Mouse (Mus musculus) hindbrain, embryonic 15.5 days (tissue): ENCODE data around the gene Lrsam1. TPM values are rescaled to one million over a fixed set of nuclear protein-coding genes. Genes with fewer than 3 reads are reported as not detected.

Experiments used
- ATAC-seq: fragments of 200-750 bp; cut with Nextera tagmentation; 2 replicates; pipeline ENCODE4 v1.8.0; 2017; ENCODE audit warnings: low read depth, moderate number of reproducible peaks, moderate TSS enrichment; ENCODE audit not compliant: low FRiP score
- H3K27ac ChIP-seq: fragments of 300-500 bp; sonication (generic); replicated peaks from 2 replicates; pipeline ENCODE4 v1.5.1; 2015; ENCODE audit warnings: mild to moderate bottlenecking, inconsistent platforms
- H3K27me3 ChIP-seq: fragments of 300-500 bp; sonication (generic); 2 replicates; pipeline ENCODE4 v1.6.1; 2015; ENCODE audit warnings: control low read depth, inconsistent platforms
- H3K36me3 ChIP-seq: fragments of 300-500 bp; sonication (generic); 2 replicates; pipeline ENCODE4 v1.6.1; 2015; ENCODE audit warnings: control low read depth, inconsistent platforms
- H3K4me1 ChIP-seq: fragments of 300-500 bp; sonication (generic); replicated peaks from 2 replicates; pipeline ENCODE4 v1.6.1; 2015; ENCODE audit warnings: control low read depth, inconsistent platforms
- H3K4me2 ChIP-seq: fragments of 300-500 bp; sonication (generic); 2 replicates; pipeline ENCODE4 v1.6.1; 2015; ENCODE audit warnings: moderate library complexity, mild to moderate bottlenecking, inconsistent platforms
- H3K4me3 ChIP-seq: fragments of 300-500 bp; sonication (generic); 2 replicates; pipeline ENCODE4 v1.5.1; 2015; ENCODE audit warnings: mild to moderate bottlenecking, inconsistent platforms
- H3K9ac ChIP-seq: fragments of 300-500 bp; sonication (generic); 2 replicates; pipeline ENCODE4 v1.6.1; 2015; ENCODE audit warnings: inconsistent platforms
- H3K9me3 ChIP-seq: fragments of 300-500 bp; sonication (generic); 2 replicates; pipeline ENCODE4 v1.6.1; 2016; ENCODE audit warnings: control low read depth, inconsistent platforms
- WGBS: fragments of 180-500 bp; shearing (Covaris S2); methylation state at CpG from one replicate; pipeline ENCODE4 v1.1.7; 2015; 5-methylcytosine and 5-hydroxymethylcytosine counted together
- polyA plus RNA-seq: library from polyadenylated mRNA; unstranded; fragments of >200 nt; fragmentation: Nextera tagmentation; extraction: Ambion mirVana; gene quantifications from 2 replicates; pipeline ENCODE4 v1.2.1, GENCODE M21; 2015

Lrsam1 gene
- polyA plus RNA-seq, 1 experiment from 2014 or later: 25.2 TPM

DNA sequence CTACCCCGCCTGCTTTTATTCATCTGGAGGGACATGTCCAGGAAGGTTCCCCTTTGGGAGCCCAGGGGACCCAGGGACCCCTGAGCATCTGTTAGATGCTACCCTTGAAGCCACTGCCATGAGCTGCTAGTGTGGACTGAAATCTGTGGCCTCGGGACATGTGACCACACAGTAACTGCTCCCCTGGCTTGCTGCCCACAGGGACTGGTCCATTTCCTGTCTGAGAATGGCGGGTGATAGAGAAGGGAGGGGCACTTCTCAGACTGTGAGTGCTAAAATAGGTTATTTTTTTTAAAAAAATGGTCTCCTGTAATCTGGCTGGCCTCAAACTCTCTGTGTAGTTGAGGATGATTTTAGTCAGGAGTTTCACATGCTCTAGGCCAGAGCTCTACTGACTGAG lies 79.7 kb downstream of the Lrsam1 start:
- 45% methylated on average over 3 of the region's 3 CpGs for WGBS
- ATAC-seq: no peak
- Histone ChIP-seq H3K27me3 (no peaks in the 10 kb centered on the region), H3K4me3 (no peak overlapping the region), H3K27ac (peak overlapping the region; percentile 60), H3K9ac (no peak overlapping the region), H3K9me3 (no peaks in the 10 kb centered on the region), H3K4me1 (peaks cover 65% of the 10 kb centered on the region), H3K4me2 (no peak overlapping the region), H3K36me3 (no peaks in the 10 kb centered on the region)

DNA sequence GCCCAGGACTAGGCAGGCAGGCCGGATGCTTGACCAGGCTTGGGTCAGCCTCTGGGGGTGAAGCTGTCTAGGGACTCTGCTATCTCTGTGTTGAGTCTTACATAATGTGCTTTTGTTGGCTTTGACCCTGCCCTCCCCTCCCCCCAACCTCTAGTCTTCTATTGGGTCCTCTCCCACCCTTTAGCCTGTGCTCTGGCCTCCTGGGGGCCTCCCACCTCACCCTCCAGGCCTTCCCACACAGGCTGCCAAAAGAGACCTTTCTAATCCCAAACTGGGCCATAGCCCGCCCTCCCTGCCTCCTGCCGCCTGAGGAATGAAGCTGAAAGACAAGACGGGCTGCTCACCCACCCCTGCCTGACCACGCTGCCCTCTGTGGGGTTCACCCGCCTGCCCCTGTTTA lies 80.4 kb downstream of the Lrsam1 start:
- H3K27me3 ChIP-seq: no peaks in the 10 kb centered on the region
- peaks cover 67% of the 10 kb centered on the region for H3K4me1 ChIP-seq
- 33% methylated on average over 6 of the region's 6 CpGs for WGBS
- H3K9me3 ChIP-seq: no peaks in the 10 kb centered on the region
- 0 out of 2 replicates have a peak overlapping the region, but pooled peaks have one; percentile 6 for H3K9ac ChIP-seq
- H3K36me3 ChIP-seq: no peaks in the 10 kb centered on the region
- H3K4me2 ChIP-seq: 0 out of 2 replicates have a peak overlapping the region, but pooled peaks have one; percentile 6
- no peak overlapping the region for H3K4me3 ChIP-seq
- peak overlapping the region; percentile 60 for H3K27ac ChIP-seq
- ATAC-seq: no peak

DNA sequence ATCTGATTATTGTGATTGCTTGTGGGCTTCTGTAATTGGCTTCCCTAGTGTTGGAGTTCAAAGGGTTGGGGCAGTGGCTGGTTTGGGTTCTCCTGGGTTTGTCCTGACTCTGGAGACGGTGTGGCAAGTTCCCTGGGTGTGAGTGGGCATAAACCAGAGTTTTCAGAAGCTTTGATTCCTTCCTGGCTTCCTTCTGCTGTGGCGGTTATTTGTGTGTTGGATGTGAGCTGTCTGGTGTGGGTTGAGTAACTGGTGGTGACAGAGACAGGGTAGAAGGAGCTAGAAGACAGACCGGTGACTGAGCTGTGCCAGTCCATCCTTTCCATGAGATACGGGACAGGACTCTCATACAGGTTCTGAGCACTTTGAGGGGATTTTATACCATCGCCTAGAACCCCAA lies 81.8 kb downstream of the Lrsam1 start:
- H3K4me1 ChIP-seq: peaks cover 73% of the 10 kb centered on the region
- no peaks in the 10 kb centered on the region for H3K27me3 ChIP-seq
- ATAC-seq: no peak
- no peak overlapping the region for H3K27ac ChIP-seq
- H3K36me3 ChIP-seq: no peaks in the 10 kb centered on the region
- no peaks in the 10 kb centered on the region for H3K9me3 ChIP-seq
- H3K4me2 ChIP-seq: peak overlapping the region; percentile 93
- WGBS: 90% methylated on average over 5 of the region's 5 CpGs
- no peak overlapping the region for H3K4me3 ChIP-seq
- H3K9ac ChIP-seq: no peak overlapping the region

DNA sequence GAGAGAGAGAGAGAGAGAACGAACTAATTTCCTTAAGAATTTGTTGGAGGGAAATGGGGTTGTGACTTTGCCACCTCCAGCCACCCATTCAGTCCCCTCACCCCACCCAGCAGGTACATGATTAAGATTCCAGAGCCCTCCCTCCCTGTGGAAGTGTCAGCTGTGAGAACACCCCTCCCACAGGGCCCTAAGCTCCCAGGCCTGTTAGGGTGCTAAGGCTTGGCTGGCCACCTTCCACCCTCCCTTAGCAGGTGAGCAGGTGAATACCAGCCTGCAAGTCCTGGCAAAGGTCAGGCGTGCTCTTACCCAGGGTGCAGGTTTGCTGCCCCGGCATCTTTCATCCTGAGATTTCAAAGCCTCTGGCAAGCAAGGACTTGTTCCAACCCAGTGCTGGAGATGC lies 83.0 kb downstream of the Lrsam1 start:
- WGBS: 72% methylated on average over 3 of the region's 3 CpGs
- Histone ChIP-seq H3K4me1 (peaks cover 79% of the 10 kb centered on the region), H3K4me3 (peak overlapping the region; percentile 74), H3K4me2 (peak overlapping the region; percentile 93), H3K36me3 (no peaks in the 10 kb centered on the region), H3K27me3 (no peaks in the 10 kb centered on the region), H3K9ac (no peak overlapping the region), H3K9me3 (no peaks in the 10 kb centered on the region), H3K27ac (no peak overlapping the region)
- ATAC-seq: no peak

DNA sequence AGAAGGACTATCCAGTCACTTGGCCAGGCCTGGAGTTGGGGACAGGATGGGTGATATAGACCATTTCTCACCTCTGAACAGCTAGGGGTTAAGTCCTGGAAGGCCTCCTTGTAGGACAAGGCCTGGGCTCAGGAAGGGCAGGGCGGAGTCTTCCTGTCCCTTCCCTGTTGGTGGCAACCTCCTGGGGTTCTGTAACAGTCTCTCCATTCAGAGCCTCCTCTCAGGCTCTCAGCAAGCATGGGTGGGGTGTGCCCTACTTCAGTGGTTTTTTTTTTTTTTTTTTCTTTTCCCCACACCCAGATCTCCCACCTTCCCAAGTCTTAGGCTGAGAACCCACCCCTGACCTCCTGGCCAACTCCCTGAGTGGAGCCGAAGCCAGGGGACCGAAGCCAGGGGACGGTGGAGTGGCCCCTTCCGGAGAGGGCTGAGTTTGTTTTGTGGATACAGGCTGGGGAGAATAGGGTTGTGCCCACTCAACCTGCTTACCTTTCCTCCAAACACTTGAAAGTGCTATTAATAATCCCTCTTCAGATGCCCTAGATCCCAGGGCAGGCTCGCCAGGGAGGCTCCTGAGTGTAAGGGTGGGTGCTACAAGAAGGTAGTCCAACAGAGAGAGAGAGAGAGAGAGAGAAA lies 83.5 kb downstream of the Lrsam1 start:
- H3K27ac ChIP-seq: peak overlapping the region; percentile 94; the same call in 1 of the 2 replicates
- peaks cover 79% of the 10 kb centered on the region for H3K4me1 ChIP-seq
- H3K9ac ChIP-seq: peak overlapping the region; percentile 95
- peak overlapping the region; percentile 74 for H3K4me3 ChIP-seq
- no peaks in the 10 kb centered on the region for H3K9me3 ChIP-seq
- no peak for ATAC-seq
- peak overlapping the region; percentile 93 for H3K4me2 ChIP-seq
- H3K27me3 ChIP-seq: no peaks in the 10 kb centered on the region
- WGBS: 55% methylated on average over 6 of the region's 6 CpGs
- H3K36me3 ChIP-seq: no peaks in the 10 kb centered on the region

DNA sequence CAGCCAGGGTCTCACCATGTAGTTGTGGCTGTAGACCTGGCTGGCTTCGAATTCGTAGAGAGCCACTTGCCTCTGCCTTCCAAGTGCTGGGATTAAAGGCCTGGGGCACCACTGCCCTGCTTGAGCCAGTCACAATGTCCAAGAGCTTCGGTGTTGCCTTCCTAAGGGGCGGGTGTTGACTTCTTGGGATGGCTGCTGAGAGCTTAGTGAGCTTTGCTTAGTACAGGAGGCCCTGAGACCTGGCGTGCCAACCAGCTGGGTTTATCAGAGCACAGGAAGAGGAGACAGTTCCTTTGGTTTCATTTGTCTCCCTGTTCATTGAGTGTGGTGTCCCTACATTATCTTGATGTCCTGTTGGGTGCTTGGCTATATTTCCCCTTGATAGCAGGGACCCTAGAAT lies 84.1 kb downstream of the Lrsam1 start:
- H3K27ac ChIP-seq: peak overlapping the region; percentile 94
- H3K4me3 ChIP-seq: peak overlapping the region; percentile 74
- H3K36me3 ChIP-seq: no peaks in the 10 kb centered on the region
- H3K9me3 ChIP-seq: no peaks in the 10 kb centered on the region
- ATAC-seq: no peak
- H3K9ac ChIP-seq: peak overlapping the region; percentile 95
- H3K4me1 ChIP-seq: peaks cover 75% of the 10 kb centered on the region
- no peaks in the 10 kb centered on the region for H3K27me3 ChIP-seq
- peak overlapping the region; percentile 93 for H3K4me2 ChIP-seq
- WGBS: 34% methylated on average over 5 of the region's 5 CpGs

DNA sequence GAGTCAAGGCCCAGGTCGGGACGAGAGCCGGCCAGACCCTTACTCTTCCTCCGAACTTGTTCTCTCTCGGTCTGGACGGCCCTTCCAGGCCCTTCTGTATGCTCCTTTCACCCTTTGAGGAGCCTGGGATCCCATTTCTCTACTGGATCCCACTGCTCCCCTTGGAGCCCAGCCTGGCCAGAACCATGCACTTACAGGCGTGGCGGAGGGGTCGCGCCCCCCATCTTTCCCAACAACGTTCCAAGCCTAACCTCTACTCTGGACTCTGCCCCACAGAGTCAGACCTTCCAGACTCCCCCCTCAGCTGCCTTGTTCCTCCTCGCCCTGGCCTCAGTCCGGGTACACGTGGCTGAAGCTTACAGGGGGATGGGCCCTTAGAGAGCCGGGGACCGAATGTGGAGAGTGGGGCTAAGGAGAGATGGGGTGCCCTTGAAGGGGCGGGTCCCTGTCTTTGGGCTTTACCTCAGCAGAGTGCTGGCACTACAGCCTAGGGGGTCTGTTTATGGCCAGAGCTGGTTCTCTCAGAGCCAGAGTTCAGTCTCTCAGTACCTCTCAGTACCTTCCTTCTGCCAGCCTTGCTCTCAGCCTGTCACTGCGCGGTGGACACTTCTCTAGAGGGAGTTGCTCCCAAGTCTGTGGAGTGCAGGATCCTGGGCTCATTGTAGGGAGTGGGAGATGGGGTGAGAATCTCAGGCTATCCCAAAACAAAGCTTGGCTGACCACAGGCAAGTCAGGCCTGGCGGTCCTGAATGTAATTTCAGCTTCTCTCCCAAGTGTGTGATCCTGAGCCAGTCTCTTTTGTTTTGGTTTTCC lies 84.7 kb downstream of the Lrsam1 start:
- Histone ChIP-seq H3K9ac (peak overlapping the region; percentile 95), H3K9me3 (no peaks in the 10 kb centered on the region), H3K27ac (peak overlapping the region; percentile 94), H3K4me1 (peaks cover 69% of the 10 kb centered on the region), H3K36me3 (no peaks in the 10 kb centered on the region), H3K27me3 (no peaks in the 10 kb centered on the region), H3K4me3 (peak overlapping the region; percentile 74), H3K4me2 (peak overlapping the region; percentile 93)
- 3% methylated on average over 20 of the region's 20 CpGs for WGBS
- peak; percentile 14 for ATAC-seq

DNA sequence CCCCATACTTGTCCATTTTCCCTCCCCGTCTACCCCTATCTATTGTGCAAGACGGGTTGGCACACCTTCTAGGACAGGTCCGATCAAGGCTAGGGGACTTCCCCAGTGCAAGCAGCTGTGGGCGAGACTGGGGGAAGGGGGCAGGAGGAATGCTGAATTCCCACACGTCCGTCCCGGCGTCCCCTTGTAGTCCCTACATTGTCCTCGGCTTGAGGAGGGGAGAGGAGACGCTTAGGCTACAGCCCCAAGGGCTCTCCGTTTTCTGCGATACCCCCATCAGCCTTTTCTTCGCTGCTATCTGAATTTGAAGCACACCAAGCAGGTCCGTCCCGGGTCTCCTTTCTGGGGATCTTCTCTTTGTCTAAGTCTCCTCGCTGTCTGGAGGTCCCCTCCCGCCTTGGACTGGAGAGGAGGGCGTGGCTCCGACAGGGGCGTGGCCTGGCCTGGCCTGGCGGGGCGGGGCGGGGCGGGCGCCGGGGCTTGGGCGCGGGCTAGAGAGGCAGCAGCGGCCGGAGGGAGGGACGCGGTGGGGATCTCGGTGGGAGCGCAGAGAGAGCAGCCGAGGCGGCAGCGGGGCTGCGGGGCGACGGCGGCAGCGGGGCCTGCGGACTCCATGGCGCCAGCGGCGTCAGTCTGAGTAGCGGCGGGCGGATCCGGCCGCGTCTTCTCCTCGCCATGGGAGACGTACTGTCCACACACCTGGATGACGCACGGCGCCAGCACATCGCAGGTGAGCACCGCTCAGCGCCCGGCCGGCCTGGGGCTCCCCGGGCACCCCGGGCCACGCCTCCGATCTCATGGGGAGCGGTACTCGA lies 85.5 kb downstream of the Lrsam1 start, which contains the start of gene Fam129b:
Gene Fam129b (plus strand): TSS at position 440 of the 815 bp plus-strand sequence.
- H3K27ac ChIP-seq: peak within 1 kb of the TSS; percentile 94
- H3K4me3 ChIP-seq: peak within 1 kb of the TSS; percentile 74
- H3K9me3 ChIP-seq: no peaks in the 10 kb centered on the region
- peaks cover 61% of the 10 kb centered on the region for H3K4me1 ChIP-seq
- H3K9ac ChIP-seq: peak within 1 kb of the TSS; percentile 95
- peak; percentile 90 for ATAC-seq
- H3K27me3 ChIP-seq: no peaks in the 10 kb centered on the region
- no peaks in the 10 kb centered on the region for H3K36me3 ChIP-seq
- WGBS: under 1% methylated on average over 61 of the region's 68 CpGs
- H3K4me2 ChIP-seq: peak within 1 kb of the TSS; percentile 93

Other genes with a start within 250 kb of the Lrsam1 start
- 69.0 and 73.4 TPM in 2 replicates for gene Cdk9, start 248.5 kb downstream of the Lrsam1 start, polyA plus RNA-seq
- gene Sh2d3c, start 240.6 kb downstream of the Lrsam1 start, polyA plus RNA-seq: 50.1 and 53.3 TPM in 2 replicates
- gene 6330409D20Rik, start 220.6 kb downstream of the Lrsam1 start, polyA plus RNA-seq: 3.4 and 3.5 TPM in 2 replicates
- 50.3 and 53.3 TPM in 2 replicates for gene Tor2a, start 204.4 kb downstream of the Lrsam1 start, polyA plus RNA-seq
- 0.59 and 0.62 TPM in 2 replicates for gene Ttc16, start 186.0 kb downstream of the Lrsam1 start, polyA plus RNA-seq
- gene Ptrh1, start 185.8 kb downstream of the Lrsam1 start, polyA plus RNA-seq: 4.3 and 5.0 TPM in 2 replicates
- 1.3 and 2.0 TPM in 2 replicates for gene Cfap157, start 177.2 kb downstream of the Lrsam1 start, polyA plus RNA-seq
- 296 and 323 TPM in 2 replicates for gene Stxbp1, start 114.4 kb downstream of the Lrsam1 start, polyA plus RNA-seq
- 33.5 and 33.9 TPM in 2 replicates for gene Fam129b, start 85.5 kb downstream of the Lrsam1 start, polyA plus RNA-seq
- gene Rpl12, start 55 bp downstream of the Lrsam1 start, polyA plus RNA-seq: 94.0 and 104 TPM in 2 replicates
- 19.8 and 24.5 TPM in 2 replicates for gene Slc2a8, start 20.5 kb upstream of the Lrsam1 start, polyA plus RNA-seq
- 56.7 and 57.1 TPM in 2 replicates for gene Garnl3, start 170.0 kb upstream of the Lrsam1 start, polyA plus RNA-seq